Mouse (Mus musculus): ENCODE results near the gene Nfkbie. TPM values are rescaled to one million over a fixed set of nuclear protein-coding genes. Genes with fewer than 3 reads are reported as not detected.

Gene Nfkbie
- polyA plus RNA-seq, 1 experiment from 2014 or later = 2.7 TPM

GRCm38 (mm10) chr17:45563655-45564530 is 8.4 kb downstream of the Nfkbie start, which contains the start of gene Slc35b2:
Gene Slc35b2, plus strand, starts transcription at chr17:45563874.
- Histone ChIP-seq H3K27me3 (replicated peaks) (peaks cover 2% of the 10 kb centered on the region; the same call in 1 of the 2 replicates), H3K4me2 (peak within 1 kb of the TSS; percentile 82), H3K9ac (peak within 1 kb of the TSS; percentile 95), H3K9me3 (no peaks in the 10 kb centered on the region), H3K36me3 (peaks cover 39% of the 10 kb centered on the region), H3K4me1 (peaks cover 45% of the 10 kb centered on the region), H3K27ac (replicated peaks) (peak within 1 kb of the TSS; percentile 76), H3K4me3 (peak within 1 kb of the TSS; percentile 76)
- WGBS = under 1% methylated on average over 53 of the region's 61 CpGs
- ATAC-seq (ENCODE audit: extremely low read depth, insufficient number of reproducible peaks, low FRiP score, low TSS enrichment) = peak; percentile 72

GRCm38 (mm10) chr17:45564531-45565084 is 9.1 kb downstream of the Nfkbie start:
- Histone ChIP-seq H3K27ac (replicated peaks) (peak overlapping the region; percentile 76), H3K36me3 (peaks cover 46% of the 10 kb centered on the region), H3K27me3 (replicated peaks) (no peaks in the 10 kb centered on the region), H3K9me3 (no peaks in the 10 kb centered on the region), H3K4me2 (peak overlapping the region; percentile 82), H3K4me1 (peaks cover 52% of the 10 kb centered on the region), H3K9ac (peak overlapping the region; percentile 95), H3K4me3 (peak overlapping the region; percentile 76)
- no peak for ATAC-seq (ENCODE audit: extremely low read depth, insufficient number of reproducible peaks, low FRiP score, low TSS enrichment)
- WGBS = 11% methylated on average over 18 of the region's 18 CpGs

- H3K36me3 ChIP-seq = peaks cover 51% of the 10 kb centered on the region
- H3K4me3 ChIP-seq = peak overlapping the region; percentile 76
- 95% methylated on average over 11 of the region's 11 CpGs for WGBS
- H3K9ac ChIP-seq = peak overlapping the region; percentile 95
- H3K27me3 ChIP-seq (replicated peaks) = no peaks in the 10 kb centered on the region
- peaks cover 57% of the 10 kb centered on the region for H3K4me1 ChIP-seq
- H3K27ac ChIP-seq (replicated peaks) = no peak overlapping the region
- H3K9me3 ChIP-seq = no peaks in the 10 kb centered on the region
- no peak for ATAC-seq (ENCODE audit: extremely low read depth, insufficient number of reproducible peaks, low FRiP score, low TSS enrichment)
- H3K4me2 ChIP-seq = peak overlapping the region; percentile 82
Measured at GRCm38 (mm10) chr17:45565103-45565502, 9.6 kb downstream of the Nfkbie start.

- no peak overlapping the region for H3K4me3 ChIP-seq
- ATAC-seq (ENCODE audit: extremely low read depth, insufficient number of reproducible peaks, low FRiP score, low TSS enrichment) = no peak
- peaks cover 60% of the 10 kb centered on the region for H3K36me3 ChIP-seq
- H3K9me3 ChIP-seq = no peaks in the 10 kb centered on the region
- H3K27ac ChIP-seq (replicated peaks) = 0 out of 2 replicates have a peak overlapping the region, but pooled peaks have one; percentile 50
- WGBS = 67% methylated on average over 1 of the region's 1 CpGs
- H3K9ac ChIP-seq = no peak overlapping the region
- H3K27me3 ChIP-seq (replicated peaks) = no peaks in the 10 kb centered on the region
- H3K4me2 ChIP-seq = no peak overlapping the region
- H3K4me1 ChIP-seq = peaks cover 66% of the 10 kb centered on the region
Measured at GRCm38 (mm10) chr17:45566031-45566359, 10.5 kb downstream of the Nfkbie start.

- Histone ChIP-seq H3K36me3 (peaks cover 66% of the 10 kb centered on the region), H3K27ac (replicated peaks) (peak overlapping the region; percentile 50), H3K4me1 (peaks cover 71% of the 10 kb centered on the region), H3K4me2 (no peak overlapping the region), H3K27me3 (replicated peaks) (no peaks in the 10 kb centered on the region), H3K9ac (peak overlapping the region; percentile 54; the same call in 1 of the 2 replicates), H3K9me3 (no peaks in the 10 kb centered on the region), H3K4me3 (no peak overlapping the region)
- ATAC-seq (ENCODE audit: extremely low read depth, insufficient number of reproducible peaks, low FRiP score, low TSS enrichment) = no peak
- WGBS = 63% methylated on average over 18 of the region's 18 CpGs
Measured at GRCm38 (mm10) chr17:45566360-45567161, 11.1 kb downstream of the Nfkbie start.

- Histone ChIP-seq H3K4me2 (no peak overlapping the region), H3K9me3 (no peaks in the 10 kb centered on the region), H3K4me3 (no peak overlapping the region), H3K27me3 (replicated peaks) (no peaks in the 10 kb centered on the region), H3K4me1 (peaks cover 76% of the 10 kb centered on the region), H3K9ac (peak overlapping the region; percentile 54; the same call in 1 of the 2 replicates), H3K36me3 (peaks cover 72% of the 10 kb centered on the region), H3K27ac (replicated peaks) (peak overlapping the region; percentile 50)
- WGBS = 31% methylated on average over 4 of the region's 4 CpGs
- no peak for ATAC-seq (ENCODE audit: extremely low read depth, insufficient number of reproducible peaks, low FRiP score, low TSS enrichment)
Measured at GRCm38 (mm10) chr17:45567162-45567601, 11.7 kb downstream of the Nfkbie start.

GRCm38 (mm10) chr17:45568990-45569389 is 13.5 kb downstream of the Nfkbie start:
- Histone ChIP-seq H3K27ac (replicated peaks) (0 out of 2 replicates have a peak overlapping the region, but pooled peaks have one; percentile 5), H3K36me3 (peaks cover 72% of the 10 kb centered on the region), H3K9me3 (no peaks in the 10 kb centered on the region), H3K4me1 (peaks cover 76% of the 10 kb centered on the region), H3K9ac (0 out of 2 replicates have a peak overlapping the region, but pooled peaks have one; percentile 40), H3K4me3 (no peak overlapping the region), H3K27me3 (replicated peaks) (no peaks in the 10 kb centered on the region), H3K4me2 (no peak overlapping the region)
- WGBS = 84% methylated on average over 12 of the region's 12 CpGs
- ATAC-seq (ENCODE audit: extremely low read depth, insufficient number of reproducible peaks, low FRiP score, low TSS enrichment) = no peak

- Histone ChIP-seq H3K9me3 (no peaks in the 10 kb centered on the region), H3K27me3 (replicated peaks) (no peaks in the 10 kb centered on the region), H3K4me3 (no peak overlapping the region), H3K36me3 (peaks cover 71% of the 10 kb centered on the region), H3K9ac (peak overlapping the region; percentile 52; the same call in 1 of the 2 replicates), H3K4me1 (peaks cover 76% of the 10 kb centered on the region), H3K27ac (replicated peaks) (no peak overlapping the region), H3K4me2 (no peak overlapping the region)
- ATAC-seq (ENCODE audit: extremely low read depth, insufficient number of reproducible peaks, low FRiP score, low TSS enrichment) = no peak
- 85% methylated on average over 4 of the region's 4 CpGs for WGBS
Measured at GRCm38 (mm10) chr17:45569999-45570398, 14.5 kb downstream of the Nfkbie start.

- Histone ChIP-seq H3K27me3 (replicated peaks) (no peaks in the 10 kb centered on the region), H3K4me3 (peak overlapping the region; percentile 100), H3K27ac (replicated peaks) (peak overlapping the region; percentile 99), H3K9me3 (no peaks in the 10 kb centered on the region), H3K4me2 (peak overlapping the region; percentile 87), H3K9ac (peak overlapping the region; percentile 100), H3K36me3 (peaks cover 48% of the 10 kb centered on the region), H3K4me1 (peaks cover 61% of the 10 kb centered on the region)
- peak; percentile 64 for ATAC-seq (ENCODE audit: extremely low read depth, insufficient number of reproducible peaks, low FRiP score, low TSS enrichment)
- 1% methylated on average over 53 of the region's 57 CpGs for WGBS
Measured at GRCm38 (mm10) chr17:45572103-45573086, 16.9 kb downstream of the Nfkbie start.

GRCm38 (mm10) chr17:45573087-45573779 is 17.7 kb downstream of the Nfkbie start, which contains the start of gene Hsp90ab1:
Gene Hsp90ab1, minus strand, starts transcription at chr17:45573271.
- peak; percentile 82 for ATAC-seq (ENCODE audit: extremely low read depth, insufficient number of reproducible peaks, low FRiP score, low TSS enrichment)
- peaks cover 60% of the 10 kb centered on the region for H3K4me1 ChIP-seq

More at GRCm38 (mm10) chr17:45573087-45573779, 17.7 kb downstream of the Nfkbie start, which contains the start of gene Hsp90ab1:
- Histone ChIP-seq H3K9ac (peak within 1 kb of the TSS; percentile 100), H3K4me2 (peak within 1 kb of the TSS; percentile 87), H3K9me3 (no peaks in the 10 kb centered on the region), H3K4me3 (peak within 1 kb of the TSS; percentile 100), H3K36me3 (peaks cover 40% of the 10 kb centered on the region), H3K27me3 (replicated peaks) (no peaks in the 10 kb centered on the region), H3K27ac (replicated peaks) (peak within 1 kb of the TSS; percentile 99)
- WGBS = under 1% methylated on average over 41 of the region's 41 CpGs

Data from heart, embryonic 13.5 days (tissue).